Mouse (Mus musculus) midbrain, postnatal 0 days (tissue): ENCODE results near the gene Slc29a3. TPM values are rescaled to one million over a fixed set of nuclear protein-coding genes. Genes with fewer than 3 reads are reported as not detected.
A peak's percentile ranks its signal among the peaks of the same experiment; 100 is the strongest.

Experiments
- ATAC-seq: fragments of 200-750 bp; cut with Nextera tagmentation; 2 replicates; pipeline ENCODE4 v1.8.0; 2017; ENCODE audit warnings: moderate number of reproducible peaks, mild to moderate bottlenecking, moderate TSS enrichment, moderate library complexity; ENCODE audit not compliant: low FRiP score
- DNase-seq: peaks from one replicate; pipeline ENCODE4 v3.0.0-alpha.2; 2015; ENCODE audit warnings: low spot score
- H3K27ac ChIP-seq: fragments of 300-500 bp; sonication (generic); 2 replicates; pipeline ENCODE4 v1.5.1; 2014; ENCODE audit warnings: low read depth, mild to moderate bottlenecking, low read length, mixed read lengths
- H3K27me3 ChIP-seq: fragments of 300-500 bp; sonication (generic); 2 replicates; pipeline ENCODE4 v1.6.1; 2014; ENCODE audit warnings: low read length, control low read depth, mixed read lengths; ENCODE audit not compliant: insufficient read depth
- H3K36me3 ChIP-seq: fragments of 300-500 bp; sonication (generic); 2 replicates; pipeline ENCODE4 v1.6.1; 2014; ENCODE audit warnings: low read length, control low read depth, mixed read lengths; ENCODE audit not compliant: insufficient read depth
- H3K4me1 ChIP-seq: fragments of 300-500 bp; sonication (generic); 2 replicates; pipeline ENCODE4 v1.6.1; 2014; ENCODE audit warnings: mild to moderate bottlenecking, control low read depth, antibody characterized with exemption, low read length, mixed read lengths; ENCODE audit not compliant: insufficient read depth
- H3K4me2 ChIP-seq: fragments of 300-500 bp; sonication (generic); 2 replicates; pipeline ENCODE4 v1.6.1; 2014; ENCODE audit warnings: low read depth, mild to moderate bottlenecking, low read length, mixed read lengths; ENCODE audit not compliant: poor library complexity, severe bottlenecking
- H3K4me3 ChIP-seq: fragments of 300-500 bp; sonication (generic); 2 replicates; pipeline ENCODE4 v1.5.1; 2014; ENCODE audit warnings: low read depth, mild to moderate bottlenecking, low read length, moderate library complexity
- H3K9ac ChIP-seq: fragments of 300-500 bp; sonication (generic); replicated peaks from 2 replicates; pipeline ENCODE4 v1.6.1; 2014; ENCODE audit warnings: mild to moderate bottlenecking, low read length, moderate library complexity, mixed read lengths; ENCODE audit not compliant: poor library complexity, severe bottlenecking
- H3K9me3 ChIP-seq: fragments of 300-500 bp; sonication (generic); 2 replicates; pipeline ENCODE4 v1.6.1; 2016; ENCODE audit warnings: low read length, control low read depth
- CTCF ChIP-seq: IDR thresholded peaks from 2 replicates; pipeline ENCODE4 v1.5.1; 2016; ENCODE audit warnings: antibody characterized with exemption, mild to moderate bottlenecking
- WGBS: fragments of 180-500 bp; shearing (Covaris S2); extraction: QIAGEN DNeasy Blood & Tissue Kit; methylation state at CpG from one replicate; pipeline ENCODE4 v1.1.7; 2014; 5-methylcytosine and 5-hydroxymethylcytosine counted together
- polyA plus RNA-seq: library from polyadenylated mRNA; unstranded; fragments of >200 nt; fragmentation: Nextera tagmentation; extraction: Ambion mirVana; gene quantifications from 2 replicates; pipeline ENCODE4 v1.2.1, GENCODE M21; 2015
- total RNA-seq: library from RNA; depleted of rRNA; stranded (reverse); fragments of >200 nt; gene quantifications from 2 replicates; pipeline ENCODE4 v1.2.3, GENCODE M21; 2014; rRNA removed

The Slc29a3 gene
- 7.3 and 7.8 TPM in 2 replicates for total RNA-seq
- 6.9 and 8.5 TPM in 2 replicates for polyA plus RNA-seq

DNA sequence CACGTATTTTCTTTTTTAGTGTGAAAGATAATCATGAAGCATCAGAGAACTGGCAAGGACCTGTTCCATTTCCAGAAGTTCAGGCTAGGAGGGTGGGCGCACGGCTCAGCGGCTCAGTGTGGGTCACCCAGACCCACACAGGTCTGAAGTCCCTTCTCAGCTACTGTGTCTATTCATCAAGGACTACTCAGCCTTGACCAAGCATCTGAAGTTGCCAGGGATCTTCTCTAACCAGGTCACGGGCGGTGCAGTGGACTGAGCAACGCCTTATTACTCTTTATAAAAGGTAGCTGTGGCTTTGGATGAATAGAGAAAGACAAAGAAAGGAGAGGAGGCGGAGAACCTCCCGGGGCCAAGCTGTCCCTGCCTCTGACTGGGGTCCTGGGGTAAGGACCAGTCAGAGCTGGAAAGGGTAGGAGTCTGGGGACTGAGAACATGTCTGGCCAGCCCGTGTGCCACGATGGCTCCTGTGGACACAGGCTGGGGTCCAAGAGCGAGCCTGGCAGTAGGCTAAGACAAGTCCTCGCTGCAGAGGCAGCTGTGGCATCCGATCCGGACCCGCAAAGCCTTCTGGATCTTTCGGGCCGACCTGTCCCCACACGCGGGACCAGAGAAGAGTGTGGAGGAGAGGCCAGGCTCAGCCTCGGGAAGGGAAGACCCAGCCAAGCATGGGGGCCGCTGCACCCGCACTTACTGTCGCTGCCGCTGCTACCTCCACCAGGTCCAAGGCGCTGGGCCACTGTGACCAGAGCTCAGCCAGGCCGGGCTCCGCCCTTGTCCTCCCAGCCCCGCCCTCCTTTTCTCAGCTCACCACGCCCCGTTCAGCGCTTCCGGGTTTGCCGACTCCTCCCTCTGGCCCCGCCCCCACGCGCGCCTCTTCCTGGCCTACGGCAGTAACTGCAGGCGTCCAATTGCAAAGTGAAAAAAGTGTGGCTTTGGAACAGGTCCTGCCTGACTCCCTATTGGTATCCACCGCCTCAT is at the start of gene Slc29a3:
Slc29a3 (minus strand) TSS at position 755 of the 981 bp plus-strand sequence.
- Histone ChIP-seq H3K27me3 (no peaks in the 10 kb centered on the region), H3K9ac (peak within 1 kb of the TSS; percentile 67), H3K4me2 (peak within 1 kb of the TSS; percentile 92), H3K4me1 (peaks cover 8% of the 10 kb centered on the region; the same call in 1 of the 2 replicates), H3K36me3 (no peaks in the 10 kb centered on the region), H3K4me3 (peak within 1 kb of the TSS; percentile 49), H3K27ac (peak within 1 kb of the TSS; percentile 62), H3K9me3 (no peaks in the 10 kb centered on the region)
- ATAC-seq = peak; percentile 87
- peak; percentile 79 for TF ChIP-seq CTCF
- DNase-seq = peak; percentile 95
- 4% methylated on average over 37 of the region's 41 CpGs for WGBS

DNA sequence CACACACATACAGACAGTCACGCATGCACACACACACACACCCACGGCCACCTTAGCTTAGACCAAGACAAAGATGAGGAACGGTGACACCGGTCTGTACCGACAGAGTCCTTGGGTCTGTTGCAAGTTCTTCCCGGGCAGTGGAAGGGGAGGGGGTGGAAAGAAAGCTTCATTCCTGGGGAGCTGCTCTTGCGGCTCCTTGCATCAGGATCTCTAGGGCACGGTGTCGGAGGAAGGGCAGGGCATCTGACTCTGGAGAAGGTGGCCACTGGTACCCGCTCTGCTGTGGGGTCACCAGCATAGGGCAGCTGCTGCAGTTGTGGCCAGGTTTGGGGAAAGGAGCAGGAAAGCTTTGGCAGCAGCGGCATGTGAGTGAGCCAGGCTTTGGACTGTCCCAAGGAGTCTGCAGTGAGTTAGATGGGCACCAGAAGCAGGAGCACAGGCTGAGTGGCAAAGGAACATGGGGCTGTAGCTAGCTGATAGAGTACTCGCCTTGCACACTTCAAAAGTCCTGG is 49.4 kb upstream of the Slc29a3 start:
- WGBS = 66% methylated on average over 12 of the region's 12 CpGs
- TF ChIP-seq CTCF = no peak
- DNase-seq (no peak), ATAC-seq (no peak)
- H3K27me3 ChIP-seq = peaks cover 5% of the 10 kb centered on the region; the same call in 1 of the 2 replicates
- no peak overlapping the region for H3K27ac ChIP-seq
- H3K9ac ChIP-seq = no peak overlapping the region
- H3K36me3 ChIP-seq = no peaks in the 10 kb centered on the region
- H3K4me3 ChIP-seq = no peak overlapping the region
- H3K4me2 ChIP-seq = no peak overlapping the region
- no peaks in the 10 kb centered on the region for H3K4me1 ChIP-seq
- H3K9me3 ChIP-seq = no peaks in the 10 kb centered on the region

DNA sequence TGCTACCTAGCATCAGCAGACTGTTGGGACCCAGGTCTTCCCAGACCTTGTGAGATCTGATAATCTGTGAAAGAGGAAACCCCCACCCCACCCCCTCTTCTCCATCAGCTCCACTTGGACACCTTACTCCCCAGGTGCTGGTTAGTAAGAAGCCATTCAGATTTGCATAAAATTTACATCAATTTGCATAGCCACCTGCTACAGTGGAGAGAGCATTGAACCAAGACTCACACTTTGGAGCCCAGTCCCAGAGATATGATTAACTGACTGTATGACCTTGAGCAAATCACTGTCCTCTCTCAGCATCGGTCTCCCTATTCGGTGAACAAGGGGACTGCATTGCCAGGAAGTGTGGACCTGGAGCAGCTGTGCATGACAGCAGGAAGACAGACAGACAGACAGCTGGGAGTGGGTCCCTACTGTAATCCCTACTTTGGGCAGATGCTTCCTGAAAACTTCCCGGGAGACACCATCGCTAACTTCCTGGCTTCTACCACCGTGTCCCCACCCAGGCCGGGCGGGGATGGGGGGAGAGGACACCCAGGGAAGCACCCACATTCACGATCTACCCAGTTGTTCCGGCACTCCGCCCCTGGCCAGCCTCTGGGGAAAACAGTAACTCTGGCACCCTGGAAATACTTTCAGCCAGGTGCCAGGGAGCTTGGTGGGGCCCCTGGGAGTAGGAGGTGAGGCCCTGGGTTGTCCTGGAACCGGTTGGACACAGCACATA is 48.7 kb upstream of the Slc29a3 start:
- Histone ChIP-seq H3K9me3 (no peaks in the 10 kb centered on the region), H3K27ac (no peak overlapping the region), H3K4me3 (no peak overlapping the region), H3K9ac (no peak overlapping the region), H3K27me3 (peaks cover 5% of the 10 kb centered on the region; the same call in 1 of the 2 replicates), H3K4me2 (no peak overlapping the region), H3K4me1 (no peaks in the 10 kb centered on the region), H3K36me3 (no peaks in the 10 kb centered on the region)
- DNase-seq = no peak
- TF ChIP-seq CTCF = no peak
- ATAC-seq = no peak
- WGBS = 31% methylated on average over 11 of the region's 11 CpGs

DNA sequence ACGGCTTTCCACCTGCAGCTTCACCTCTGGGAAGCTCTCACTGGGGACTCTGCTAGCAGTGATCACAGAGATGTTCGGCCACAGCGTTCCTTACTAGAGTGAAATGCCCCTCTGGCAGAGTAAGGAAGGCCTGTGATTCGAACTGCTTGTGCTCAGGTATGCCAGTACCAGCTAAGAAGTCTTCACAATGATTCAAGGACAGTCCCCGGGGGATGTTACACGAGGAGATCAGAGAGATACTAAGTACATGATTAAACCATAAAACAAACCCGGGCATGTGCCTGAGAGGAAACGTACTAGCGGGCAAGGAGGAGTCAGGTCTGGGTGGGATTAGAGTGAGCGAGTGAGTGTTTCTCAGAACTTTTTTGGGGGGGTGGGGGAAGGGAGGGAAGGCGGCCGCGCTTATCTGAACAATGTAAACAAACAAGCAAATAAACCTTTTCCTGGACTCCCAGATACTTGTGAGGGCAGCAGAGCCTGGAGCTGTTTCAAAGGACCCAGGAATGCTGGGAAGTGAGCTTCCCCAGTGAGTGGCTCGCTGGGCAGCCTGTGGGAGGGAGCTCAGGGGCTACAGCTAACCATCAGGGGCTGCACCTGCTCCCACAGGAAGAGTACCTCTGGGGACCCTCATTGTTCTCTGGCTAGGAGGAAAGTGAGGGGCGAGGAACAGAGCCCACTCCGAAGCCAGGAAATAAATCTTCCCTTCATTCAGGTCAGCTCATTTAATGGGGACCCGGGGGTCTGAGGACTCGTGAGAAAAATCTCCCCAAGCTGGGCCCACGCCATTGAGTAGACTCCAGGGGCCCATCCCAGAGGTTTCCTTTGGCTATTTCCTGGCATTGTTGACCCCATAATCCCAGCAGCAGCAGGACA is 47.9 kb upstream of the Slc29a3 start:
- ATAC-seq (no peak), DNase-seq (no peak)
- Histone ChIP-seq H3K4me3 (no peak overlapping the region), H3K9ac (no peak overlapping the region), H3K36me3 (no peaks in the 10 kb centered on the region), H3K4me1 (no peaks in the 10 kb centered on the region), H3K27me3 (peaks cover 5% of the 10 kb centered on the region; the same call in 1 of the 2 replicates), H3K27ac (no peak overlapping the region), H3K4me2 (no peak overlapping the region), H3K9me3 (no peaks in the 10 kb centered on the region)
- 20% methylated on average over 19 of the region's 19 CpGs for WGBS
- TF ChIP-seq CTCF = no peak
